ENCODE assay signal across 8 mouse cellular contexts in genomic region chr8:122719500-122720065, GRCm38 (mm10). TPM values are rescaled to one million over a fixed set of nuclear protein-coding genes. Genes with fewer than 3 reads are reported as not detected.
DNase-seq lines count a peak whose midpoint lies in the region; ATAC-seq and TF ChIP-seq lines count a peak whose summit lies in the region.

No protein-coding gene starts in this region.

- peak; percentile 46; the same call in 1 of the 2 replicates for TF ChIP-seq CTCF in G1E (IDR thresholded peaks at IDR 0.05; ENCODE audit: low read depth, low read length)

- WGBS in heart, embryonic 15.5 days = 17% methylated on average over 7 of the region's 7 CpGs
- WGBS in liver, embryonic 15.5 days (ENCODE audit: insufficient replicate concordance) = 3% methylated on average over 7 of the region's 7 CpGs

- no peaks in the 10 kb centered on the region for H3K9me3 ChIP-seq in G1E (replicated peaks)
- no peaks in the 10 kb centered on the region for H3K9me3 ChIP-seq in heart, embryonic 15.5 days (replicated peaks)
- H3K9me3 ChIP-seq in liver, embryonic 15.5 days (replicated peaks) = no peaks in the 10 kb centered on the region

- ATAC-seq in G1E (ENCODE audit: extremely low read depth, insufficient number of reproducible peaks, low FRiP score, poor library complexity, severe bottlenecking) = peak; percentile 82
- peak; percentile 61 for ATAC-seq in heart, embryonic 15.5 days (replicated peaks; ENCODE audit: insufficient number of reproducible peaks, insufficient read depth, low FRiP score, low read depth)
- ATAC-seq in liver, embryonic 15.5 days (ENCODE audit: insufficient read depth) = peak; percentile 90
- ATAC-seq in inflammation-experienced regulatory T-cells, adult 6 months = no peak

- no peaks in the 10 kb centered on the region for H3K36me3 ChIP-seq in G1E (replicated peaks)
- no peaks in the 10 kb centered on the region for H3K36me3 ChIP-seq in heart, embryonic 15.5 days
- no peaks in the 10 kb centered on the region for H3K36me3 ChIP-seq in liver, embryonic 15.5 days (replicated peaks)

- peak overlapping the region; percentile 54 for H3K4me2 ChIP-seq in heart, embryonic 15.5 days
- peak overlapping the region; percentile 87 for H3K4me2 ChIP-seq in liver, embryonic 15.5 days

- 0 out of 2 replicates have a peak overlapping the region, but pooled peaks have one; percentile 55 for H3K27ac ChIP-seq in heart, embryonic 15.5 days
- peak overlapping the region; percentile 99 for H3K27ac ChIP-seq in liver, embryonic 15.5 days (replicated peaks)

- H3K27me3 ChIP-seq in G1E (ENCODE audit: insufficient read depth, low read length) = peaks cover 50% of the 10 kb centered on the region
- H3K27me3 ChIP-seq in heart, embryonic 15.5 days = peaks cover 62% of the 10 kb centered on the region
- H3K27me3 ChIP-seq in liver, embryonic 15.5 days = peaks cover 86% of the 10 kb centered on the region

- peak overlapping the region; percentile 65; the same call in 1 of the 2 replicates for H3K4me3 ChIP-seq in G1E (ENCODE audit: low read depth, low read length)
- H3K4me3 ChIP-seq in heart, embryonic 15.5 days = 0 out of 2 replicates have a peak overlapping the region, but pooled peaks have one; percentile 24
- H3K4me3 ChIP-seq in liver, embryonic 15.5 days (replicated peaks) = peak overlapping the region; percentile 51

- peaks cover 82% of the 10 kb centered on the region for H3K4me1 ChIP-seq in G1E (ENCODE audit: insufficient read depth, low read depth, low read length)
- peaks cover 31% of the 10 kb centered on the region for H3K4me1 ChIP-seq in heart, embryonic 15.5 days (replicated peaks)
- peaks cover 64% of the 10 kb centered on the region for H3K4me1 ChIP-seq in liver, embryonic 15.5 days (replicated peaks)

- no peak overlapping the region for H3K9ac ChIP-seq in heart, embryonic 15.5 days
- H3K9ac ChIP-seq in liver, embryonic 15.5 days = peak overlapping the region; percentile 51

- peak; percentile 89 for DNase-seq in G1E (ENCODE audit: low spot score)
- DNase-seq in c-Kit-positive CD71-positive TER-119-negative erythroid progenitor cells, embryonic 14.5 days (ENCODE audit: low read depth) = peak; percentile 92
- peak; percentile 38 for DNase-seq in skeletal muscle tissue, adult 2 months (ENCODE audit: low read depth, low spot score)
- DNase-seq in right cerebral cortex, adult 2 months (ENCODE audit: low spot score in 2 of 2) = no peak
- DNase-seq in right cerebral cortex, postnatal 10 days (ENCODE audit: low spot score in 2 of 2) = no peak

RNA-seq across cellular contexts. Expression of gene Cbfa2t3, which starts 20.7 kb away (rescaled TPM):
- 99.0 and 106 TPM in 2 replicates for total RNA-seq in G1E (2014; fragmentation: Nextera tagmentation)
- 18.8 and 19.9 TPM in 2 replicates for total RNA-seq in G1E (2017)
- polyA plus RNA-seq in G1E (2012) = 287 TPM in 2 replicates
- polyA plus RNA-seq in heart, embryonic 15.5 days (2015; fragmentation: Nextera tagmentation; extraction: Ambion mirVana) = 4.2 and 5.9 TPM in 2 replicates
- polyA plus RNA-seq in liver, embryonic 15.5 days (2015; fragmentation: Nextera tagmentation; extraction: Ambion mirVana) = 3.5 and 3.6 TPM in 2 replicates
- under 1 TPM; 0.31 to 0.54 (median 0.52) TPM for polyA plus RNA-seq in inflammation-experienced regulatory T-cells, adult 6 months (2017; shearing (Covaris generic))

RNA-seq across cellular contexts. Expression of gene Acsf3, which starts 55.7 kb away (rescaled TPM):
- not detected in 2 replicates for total RNA-seq in G1E (2014; fragmentation: Nextera tagmentation)
- total RNA-seq in G1E (2017) = 0.41 and 0.49 TPM in 2 replicates
- 0.63 and 0.74 TPM in 2 replicates for polyA plus RNA-seq in G1E (2012)
- 13.8 and 16.3 TPM in 2 replicates for polyA plus RNA-seq in heart, embryonic 15.5 days (2015; fragmentation: Nextera tagmentation; extraction: Ambion mirVana)
- polyA plus RNA-seq in liver, embryonic 15.5 days (2015; fragmentation: Nextera tagmentation; extraction: Ambion mirVana) = 8.3 and 9.9 TPM in 2 replicates
- polyA plus RNA-seq in inflammation-experienced regulatory T-cells, adult 6 months (2017; shearing (Covaris generic)) = 10 to 100 TPM in 1 of 3 experiments, 1 to 10 TPM in 2; 7.8 to 10.1 (median 9.2) TPM

Comparison
In these comparisons a context has a peak if more than half of its experiments do, and no peak if none do; other contexts are left out.
1. DNase-seq: peak in G1E (single experiment), c-Kit-positive CD71-positive TER-119-negative erythroid progenitor cells, embryonic 14.5 days (single experiment) and skeletal muscle tissue, adult 2 months (single experiment); none in right cerebral cortex, adult 2 months (0 of 2) and right cerebral cortex, postnatal 10 days (0 of 2).
2. RNA of gene Cbfa2t3, which starts 20.7 kb away (polyA plus RNA-seq): 287 TPM in G1E; 4.2 to 5.9 TPM in heart, embryonic 15.5 days, 3.5 to 3.6 TPM in liver, embryonic 15.5 days and 0.31 to 0.54 TPM in inflammation-experienced regulatory T-cells, adult 6 months; every median in the first group is over 10 times any median in the second.
3. Peak in every context shown above with its lines, with median percentiles within 50 percentile points of each other: H3K4me3 ChIP-seq.